Mouse (Mus musculus): ENCODE data around the gene Mfsd1. TPM values are rescaled to one million over a fixed set of nuclear protein-coding genes. Genes with fewer than 3 reads are reported as not detected.

The Mfsd1 gene
- polyA plus RNA-seq (2014; fragmentation: Illumina TruSeq; extraction: RNeasy Lipid Tissue Mini Kit (QIAGEN cat#74804); ENCODE audit: low read depth, low replicate concordance), result 169 TPM

DNA sequence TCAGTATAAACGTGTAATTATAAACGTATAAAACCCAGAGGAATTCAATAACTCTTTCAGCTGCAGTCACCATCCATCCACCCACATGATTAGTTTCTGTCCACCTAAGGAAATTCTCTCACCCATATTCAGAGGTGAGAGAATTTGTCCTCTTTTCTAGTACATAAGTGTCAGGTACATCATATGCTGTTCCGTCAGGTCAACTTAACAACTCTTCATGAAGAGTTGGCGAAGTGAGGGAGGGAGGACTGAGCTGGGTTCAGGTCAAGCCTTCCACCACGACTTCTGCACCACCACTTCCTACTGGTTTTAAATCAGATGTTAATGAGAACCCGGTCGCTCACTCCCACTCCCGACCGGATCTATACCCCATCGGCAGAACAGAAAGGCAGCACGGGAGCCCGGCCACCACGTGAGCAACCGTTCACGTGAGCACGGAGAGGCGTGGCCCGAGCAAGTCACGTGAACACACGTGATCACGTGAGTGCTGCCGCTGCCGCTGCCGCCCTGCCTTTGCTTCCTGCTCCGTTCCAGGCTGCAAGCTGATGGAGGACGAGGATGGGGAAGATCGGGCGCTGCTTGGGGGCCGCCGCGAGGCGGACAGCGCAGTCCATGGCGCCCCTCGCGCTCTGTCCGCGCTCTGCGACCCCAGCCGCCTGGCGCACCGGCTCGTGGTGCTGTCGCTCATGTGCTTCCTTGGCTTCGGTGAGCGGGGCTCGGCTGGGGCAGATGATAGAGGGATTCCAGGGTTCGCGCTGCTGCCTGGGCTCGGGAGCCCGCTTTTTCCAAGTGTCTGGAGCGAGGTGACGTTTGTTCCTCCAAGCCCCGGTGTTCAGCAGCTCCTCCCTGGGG, at the start of gene Mfsd1:
Gene Mfsd1 (plus strand): TSS at position 469 of the 852 bp plus-strand sequence.

Other genes starting within 250 kb of the Mfsd1 start
- 10.1 TPM for gene Mlf1, start 208.6 kb upstream of the Mfsd1 start, polyA plus RNA-seq (2014; fragmentation: Illumina TruSeq; extraction: RNeasy Lipid Tissue Mini Kit (QIAGEN cat#74804); ENCODE audit: low read depth, low replicate concordance)
- gene Gm17402, start 207.6 kb upstream of the Mfsd1 start, polyA plus RNA-seq (2014; fragmentation: Illumina TruSeq; extraction: RNeasy Lipid Tissue Mini Kit (QIAGEN cat#74804); ENCODE audit: low read depth, low replicate concordance), result not detected
- gene Gfm1, start 152.6 kb upstream of the Mfsd1 start, polyA plus RNA-seq (2014; fragmentation: Illumina TruSeq; extraction: RNeasy Lipid Tissue Mini Kit (QIAGEN cat#74804); ENCODE audit: low read depth, low replicate concordance), result 150 TPM
- gene Lxn, start 118.8 kb upstream of the Mfsd1 start, polyA plus RNA-seq (2014; fragmentation: Illumina TruSeq; extraction: RNeasy Lipid Tissue Mini Kit (QIAGEN cat#74804); ENCODE audit: low read depth, low replicate concordance), result 16.9 TPM
- gene Rarres1, start 67.2 kb upstream of the Mfsd1 start, polyA plus RNA-seq (2014; fragmentation: Illumina TruSeq; extraction: RNeasy Lipid Tissue Mini Kit (QIAGEN cat#74804); ENCODE audit: low read depth, low replicate concordance), result not detected